Mouse (Mus musculus): Measurements from ENCODE around the gene G430095P16Rik. TPM values are rescaled to one million over a fixed set of nuclear protein-coding genes. Genes with fewer than 3 reads are reported as not detected.

Gene G430095P16Rik
- polyA plus RNA-seq, 1 experiment from 2014 or later = 2.5 TPM

DNA sequence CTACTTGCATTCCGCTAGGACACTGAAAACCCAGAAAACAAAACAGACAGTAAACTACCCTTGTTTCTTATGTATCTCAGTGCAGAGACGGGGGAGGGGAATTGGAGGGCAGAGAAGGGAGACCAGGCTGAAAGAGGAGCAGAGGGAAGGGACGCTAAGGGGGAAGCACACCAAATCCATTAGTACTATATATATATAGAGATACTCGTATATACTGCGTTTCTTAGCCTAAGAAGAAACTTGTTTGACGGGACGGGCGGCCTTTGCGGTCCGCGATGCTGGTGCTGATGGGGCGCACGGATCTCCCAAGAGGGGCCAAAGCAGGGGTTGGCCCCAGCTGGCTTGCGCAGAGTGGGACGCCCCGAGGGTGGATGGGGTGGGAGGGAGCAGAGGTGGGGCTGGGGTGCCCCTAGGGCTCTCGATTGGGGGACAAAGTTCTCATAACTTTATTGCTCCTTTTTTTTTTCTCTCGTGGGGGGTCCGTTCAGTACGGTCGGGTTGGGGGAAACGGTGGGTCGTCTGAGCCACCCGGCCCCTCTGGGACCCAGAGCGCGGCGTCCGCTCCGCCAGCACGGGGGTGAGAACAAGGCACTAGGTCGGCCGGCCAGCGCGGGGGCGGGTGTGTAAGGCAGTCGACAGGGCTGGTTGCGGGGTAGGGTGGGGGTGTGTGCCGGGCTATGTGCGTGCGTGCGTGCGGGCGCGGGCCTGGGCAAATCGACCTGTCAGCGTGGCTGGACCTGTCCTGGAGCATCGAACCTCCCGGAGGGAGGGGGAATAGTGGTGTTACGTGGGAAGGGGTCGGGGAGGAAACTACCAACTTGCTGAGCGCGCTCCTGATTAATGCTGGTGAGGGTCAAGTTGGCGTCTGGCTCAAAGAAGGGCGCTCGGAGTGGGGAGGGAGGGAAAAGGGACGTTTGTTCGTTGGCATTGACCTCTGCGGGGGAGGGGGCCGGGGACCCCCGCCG is 17.7 kb upstream of the G430095P16Rik start:
- no peak for DNase-seq (ENCODE audit: low spot score)
- peaks cover 41% of the 10 kb centered on the region; the same call in 1 of the 2 replicates for H3K27me3 ChIP-seq (ENCODE audit: insufficient read depth, low read length)
- H3K4me2 ChIP-seq (ENCODE audit: low read length) = peak overlapping the region; percentile 48
- H3K36me3 ChIP-seq (ENCODE audit: insufficient read depth, low read length) = no peaks in the 10 kb centered on the region
- no peak for TF ChIP-seq CTCF (IDR thresholded peaks at IDR 0.05; ENCODE audit: low read depth)
- no peaks in the 10 kb centered on the region for H3K9me3 ChIP-seq (replicated peaks; ENCODE audit: low read length)
- peaks cover 37% of the 10 kb centered on the region for H3K4me1 ChIP-seq (replicated peaks; ENCODE audit: insufficient read depth, low read length)
- 9% methylated on average over 61 of the region's 61 CpGs for WGBS
- no peak for ATAC-seq (replicated peaks; ENCODE audit: low FRiP score, low read depth)
- H3K4me3 ChIP-seq (replicated peaks; ENCODE audit: low read depth, low read length) = peak overlapping the region; percentile 21
- H3K9ac ChIP-seq (ENCODE audit: low read depth, low read length) = 0 out of 2 replicates have a peak overlapping the region, but pooled peaks have one; percentile 23
- H3K27ac ChIP-seq = no peak overlapping the region

DNA sequence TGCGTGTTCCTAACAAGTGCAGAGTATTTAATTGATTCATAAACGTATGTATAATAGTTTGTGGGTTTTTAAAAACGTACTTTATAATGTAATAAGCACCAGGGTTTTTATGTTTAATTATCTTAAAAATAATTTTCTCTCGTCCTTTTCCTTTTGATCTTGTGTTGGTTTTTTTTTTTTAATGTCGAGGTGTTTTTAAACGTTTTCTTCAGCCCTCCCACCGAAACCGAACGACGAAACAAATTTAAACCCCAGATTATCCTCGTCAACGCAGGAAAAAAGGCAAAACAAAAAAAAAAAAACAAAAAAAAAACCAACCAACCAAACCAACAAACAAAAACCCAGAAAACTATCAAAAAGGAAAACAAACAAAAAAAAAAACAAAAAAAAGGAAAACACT is 16.8 kb upstream of the G430095P16Rik start:
- no peak overlapping the region for H3K9ac ChIP-seq (ENCODE audit: low read depth, low read length)
- ATAC-seq (replicated peaks; ENCODE audit: low FRiP score, low read depth) (no peak), DNase-seq (ENCODE audit: low spot score) (no peak)
- H3K27ac ChIP-seq = no peak overlapping the region
- H3K27me3 ChIP-seq (ENCODE audit: insufficient read depth, low read length) = peaks cover 41% of the 10 kb centered on the region; the same call in 1 of the 2 replicates
- no peaks in the 10 kb centered on the region for H3K36me3 ChIP-seq (ENCODE audit: insufficient read depth, low read length)
- peaks cover 37% of the 10 kb centered on the region for H3K4me1 ChIP-seq (replicated peaks; ENCODE audit: insufficient read depth, low read length)
- WGBS = 17% methylated on average over 12 of the region's 12 CpGs
- H3K9me3 ChIP-seq (replicated peaks; ENCODE audit: low read length) = no peaks in the 10 kb centered on the region
- no peak for TF ChIP-seq CTCF (IDR thresholded peaks at IDR 0.05; ENCODE audit: low read depth)
- peak overlapping the region; percentile 48 for H3K4me2 ChIP-seq (ENCODE audit: low read length)
- H3K4me3 ChIP-seq (replicated peaks; ENCODE audit: low read depth, low read length) = 0 out of 2 replicates have a peak overlapping the region, but pooled peaks have one; percentile 21

DNA sequence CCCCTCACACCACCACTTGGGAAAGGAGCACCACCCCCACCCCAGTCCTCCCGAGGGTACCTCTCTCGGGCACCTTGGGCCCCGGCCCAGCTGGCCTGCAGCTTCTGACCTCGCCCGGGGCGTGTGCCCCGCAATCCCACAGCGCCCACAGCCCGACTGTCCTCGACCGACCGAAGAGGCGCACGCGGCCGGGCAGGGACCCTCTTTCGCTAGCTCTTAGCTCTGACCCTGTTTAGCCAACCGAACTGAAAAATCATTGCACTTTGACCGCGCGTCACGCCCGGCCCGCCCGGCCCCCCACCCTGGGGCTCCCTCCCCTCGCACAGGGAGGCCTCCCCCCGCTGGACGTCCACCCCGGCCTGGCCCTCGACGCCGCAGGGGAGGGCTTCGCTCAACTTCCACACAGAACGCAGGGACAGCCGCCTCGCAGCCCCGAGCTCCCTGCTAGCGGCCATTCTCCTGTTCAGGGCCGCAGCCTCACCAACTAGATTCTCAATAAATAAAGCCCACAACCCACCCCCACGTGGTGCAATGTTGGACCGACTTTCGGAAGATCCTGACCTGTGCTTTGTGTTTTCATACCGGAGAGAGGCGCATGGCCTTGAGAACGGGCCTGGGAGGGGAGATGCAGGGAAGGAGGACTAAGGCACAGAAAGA is 16.1 kb upstream of the G430095P16Rik start:
- peaks cover 38% of the 10 kb centered on the region; the same call in 1 of the 2 replicates for H3K27me3 ChIP-seq (ENCODE audit: insufficient read depth, low read length)

DNA sequence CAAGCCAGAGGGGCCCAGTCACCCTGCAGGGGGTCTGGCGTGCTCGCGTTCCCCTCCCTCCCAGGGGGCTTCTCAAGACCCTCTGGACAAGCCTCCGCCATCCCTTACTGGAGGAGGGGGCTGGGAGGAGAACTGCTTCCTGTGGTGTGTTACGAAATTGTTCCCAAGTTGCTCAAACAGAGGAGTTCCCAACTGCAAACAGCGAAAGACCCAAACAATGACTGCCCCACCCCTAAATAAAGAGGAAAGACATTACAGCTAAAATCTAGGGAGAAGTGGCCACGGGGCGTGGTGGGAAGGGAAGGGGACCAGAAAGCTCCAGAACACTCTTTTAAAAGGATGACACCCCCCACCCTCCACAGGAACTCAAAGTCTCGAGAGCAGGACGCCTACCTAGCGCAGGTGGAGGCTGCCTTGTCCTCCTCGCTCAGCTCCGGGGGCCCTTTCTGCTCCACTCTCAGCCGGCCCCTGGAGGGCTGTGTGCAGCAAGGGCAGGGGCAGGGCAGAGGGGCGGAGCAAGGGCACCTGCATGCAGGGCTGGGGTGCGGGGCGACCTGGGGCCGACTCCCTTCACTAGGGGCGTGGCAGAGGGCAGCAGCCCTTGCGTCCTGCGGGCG is 15.4 kb upstream of the G430095P16Rik start:
- ATAC-seq (replicated peaks; ENCODE audit: low FRiP score, low read depth) (0 out of 2 replicates have a peak, but pooled peaks have one; percentile 6), DNase-seq (ENCODE audit: low spot score) (no peak)
- peaks cover 49% of the 10 kb centered on the region for H3K4me1 ChIP-seq (replicated peaks; ENCODE audit: insufficient read depth, low read length)
- H3K27me3 ChIP-seq (ENCODE audit: insufficient read depth, low read length) = peaks cover 34% of the 10 kb centered on the region; the same call in 1 of the 2 replicates
- H3K9me3 ChIP-seq (replicated peaks; ENCODE audit: low read length) = no peaks in the 10 kb centered on the region
- peak overlapping the region; percentile 14 for H3K4me3 ChIP-seq (replicated peaks; ENCODE audit: low read depth, low read length)
- H3K27ac ChIP-seq = peak overlapping the region; percentile 44
- no peaks in the 10 kb centered on the region for H3K36me3 ChIP-seq (ENCODE audit: insufficient read depth, low read length)
- H3K4me2 ChIP-seq (ENCODE audit: low read length) = peak overlapping the region; percentile 45
- peak overlapping the region; percentile 35 for H3K9ac ChIP-seq (ENCODE audit: low read depth, low read length)
- TF ChIP-seq CTCF (IDR thresholded peaks at IDR 0.05; ENCODE audit: low read depth) = no peak
- WGBS = 18% methylated on average over 22 of the region's 22 CpGs

More for the DNA sequence above, 16.1 kb upstream of the G430095P16Rik start:
- H3K9ac ChIP-seq (ENCODE audit: low read depth, low read length) = peak overlapping the region; percentile 35
- peak overlapping the region; percentile 14 for H3K4me3 ChIP-seq (replicated peaks; ENCODE audit: low read depth, low read length)
- no peak for TF ChIP-seq CTCF (IDR thresholded peaks at IDR 0.05; ENCODE audit: low read depth)
- peaks cover 43% of the 10 kb centered on the region for H3K4me1 ChIP-seq (replicated peaks; ENCODE audit: insufficient read depth, low read length)
- no peak for DNase-seq (ENCODE audit: low spot score)
- peak overlapping the region; percentile 45 for H3K4me2 ChIP-seq (ENCODE audit: low read length)
- 22% methylated on average over 45 of the region's 45 CpGs for WGBS
- H3K27ac ChIP-seq = peak overlapping the region; percentile 44
- no peaks in the 10 kb centered on the region for H3K9me3 ChIP-seq (replicated peaks; ENCODE audit: low read length)
- no peaks in the 10 kb centered on the region for H3K36me3 ChIP-seq (ENCODE audit: insufficient read depth, low read length)
- ATAC-seq (replicated peaks; ENCODE audit: low FRiP score, low read depth) = no peak

DNA sequence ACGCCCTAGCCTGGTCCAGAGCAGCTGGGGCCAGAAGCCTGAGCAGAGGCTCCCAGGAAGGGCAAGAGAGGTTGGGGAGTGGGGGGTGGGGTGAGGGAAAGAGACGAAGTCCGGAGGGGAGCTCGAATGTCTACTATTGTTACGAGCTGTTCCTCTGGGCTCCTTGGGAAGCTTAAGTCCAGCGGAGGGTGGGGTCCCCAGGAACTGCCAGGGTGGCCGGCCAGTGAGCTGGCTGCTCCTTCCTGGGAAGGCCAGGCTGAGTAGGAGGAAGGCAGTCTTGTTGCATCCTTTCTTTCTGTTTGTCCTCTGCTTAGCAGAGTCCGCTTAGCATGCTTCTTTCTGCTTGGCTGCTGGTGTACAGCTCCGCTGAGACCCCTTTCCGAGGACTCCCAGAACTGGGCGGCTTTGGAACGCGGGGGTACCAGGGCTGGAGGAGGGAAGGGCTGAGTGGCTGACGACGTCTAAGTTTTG is 14.7 kb upstream of the G430095P16Rik start:
- Histone ChIP-seq H3K27ac (peak overlapping the region; percentile 44), H3K9me3 (replicated peaks; ENCODE audit: low read length) (no peaks in the 10 kb centered on the region), H3K27me3 (ENCODE audit: insufficient read depth, low read length) (peaks cover 30% of the 10 kb centered on the region; the same call in 1 of the 2 replicates), H3K36me3 (ENCODE audit: insufficient read depth, low read length) (no peaks in the 10 kb centered on the region), H3K4me2 (ENCODE audit: low read length) (peak overlapping the region; percentile 45), H3K4me3 (replicated peaks; ENCODE audit: low read depth, low read length) (peak overlapping the region; percentile 14; the same call in 1 of the 2 replicates), H3K4me1 (replicated peaks; ENCODE audit: insufficient read depth, low read length) (peaks cover 56% of the 10 kb centered on the region), H3K9ac (ENCODE audit: low read depth, low read length) (no peak overlapping the region)
- no peak for DNase-seq (ENCODE audit: low spot score)
- ATAC-seq (replicated peaks; ENCODE audit: low FRiP score, low read depth) = no peak
- TF ChIP-seq CTCF (IDR thresholded peaks at IDR 0.05; ENCODE audit: low read depth) = no peak
- WGBS = 28% methylated on average over 15 of the region's 15 CpGs
